In the genomic region with DNA sequence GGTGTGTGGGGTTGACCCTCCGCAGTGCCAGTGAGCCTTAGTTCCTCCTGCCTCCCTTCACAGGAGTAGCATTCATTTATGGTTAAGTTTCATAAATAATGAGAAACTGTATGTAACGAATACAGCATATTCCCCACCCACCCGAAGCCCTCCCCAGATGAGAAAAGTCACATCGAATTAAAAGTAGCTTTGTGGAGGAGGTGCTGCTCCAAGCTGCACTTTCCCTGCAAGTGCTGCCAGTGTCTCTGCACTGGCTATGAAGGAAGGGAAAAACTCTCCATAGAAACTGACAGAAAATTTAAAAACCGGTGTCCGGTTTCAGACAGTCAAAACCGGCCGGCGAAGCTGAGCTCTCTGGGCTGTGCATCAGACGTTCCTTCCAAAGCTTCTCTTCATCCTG, we compare ENCODE assay signal across 14 mouse cellular contexts. TPM values are rescaled to one million over a fixed set of nuclear protein-coding genes. Genes with fewer than 3 reads are reported as not detected.
"Had no signal": no experiment of that assay in that cellular context is flagged by ENCODE, and none has a peak within 500 bp of the region (broad histone marks: within the 10 kb centered on the region; RNA-seq: fewer than 3 reads in every experiment).

No protein-coding gene starts in this region.

- ATAC-seq: liver, postnatal 0 days had no signal

- H3K4me3 ChIP-seq: kidney, embryonic 15.5 days; liver, embryonic 13.5 days; neural tube, embryonic 12.5 days had no signal

- H3K27me3 ChIP-seq: kidney, embryonic 15.5 days; liver, embryonic 13.5 days; neural tube, embryonic 12.5 days had no signal

- H3K4me2 ChIP-seq: kidney, embryonic 15.5 days; liver, embryonic 13.5 days; neural tube, embryonic 12.5 days had no signal

- DNase-seq: kidney, adult 2 months; kidney, postnatal 25 days; liver; liver, embryonic 13.5 days; liver, postnatal 0 days; midbrain, embryonic 14.5 days; retina, postnatal 1 day; right cerebral cortex, postnatal 4 days; spleen, adult 18-20 months; thymus, adult 2 months; thymus, postnatal 25 days had no signal

- H3K27ac ChIP-seq: liver, embryonic 13.5 days; neural tube, embryonic 12.5 days had no signal

- H3K9ac ChIP-seq: kidney, embryonic 15.5 days; liver, embryonic 13.5 days; liver, postnatal 0 days; neural tube, embryonic 12.5 days had no signal

- H3K9me3 ChIP-seq: kidney, embryonic 15.5 days; liver, embryonic 13.5 days; neural tube, embryonic 12.5 days had no signal

RNA-seq across cellular contexts. Expression of gene BC034090, which starts 36.1 kb away (rescaled TPM):
- total RNA-seq: neutrophil, adult 5-6 weeks had no signal
